ENCODE assay signal across 9 mouse cellular contexts in genomic region chr10:81499250-81499901, GRCm38 (mm10). TPM values are rescaled to one million over a fixed set of nuclear protein-coding genes. Genes with fewer than 3 reads are reported as not detected.
A peak's percentile ranks its signal among the peaks of the same experiment; 100 is the strongest.
DNase-seq lines count a peak whose midpoint lies in the region; ATAC-seq lines count a peak whose summit lies in the region.
"Had no signal": no experiment of that assay in that cellular context is flagged by ENCODE, and none has a peak within 500 bp of the region (broad histone marks: within the 10 kb centered on the region; RNA-seq: fewer than 3 reads in every experiment).

No protein-coding gene starts in this region.

- H3K4me3 ChIP-seq in heart, embryonic 12.5 days: no peak overlapping the region
- H3K4me3 ChIP-seq: hindbrain, embryonic 15.5 days had no signal

- H3K27ac ChIP-seq in heart, embryonic 12.5 days (ENCODE audit: poor library complexity, severe bottlenecking): no peak overlapping the region
- H3K27ac ChIP-seq: hindbrain, embryonic 15.5 days had no signal

- H3K27me3 ChIP-seq in heart, embryonic 12.5 days (replicated peaks): 0 out of 2 replicates have a peak, but pooled peaks cover 15% of the 10 kb centered on the region

- no peaks in the 10 kb centered on the region for H3K36me3 ChIP-seq in heart, embryonic 12.5 days
- H3K36me3 ChIP-seq: hindbrain, embryonic 15.5 days had no signal

- ATAC-seq in heart, embryonic 12.5 days (ENCODE audit: insufficient number of reproducible peaks, low FRiP score): no peak
- peak; percentile 55 for ATAC-seq in inflammation-experienced regulatory T-cells, adult 6 months
- no peak for ATAC-seq in cerebellum, adult (ENCODE audit: insufficient number of reproducible peaks, low FRiP score, low TSS enrichment)

- no peak overlapping the region for H3K4me2 ChIP-seq in heart, embryonic 12.5 days
- H3K4me2 ChIP-seq: hindbrain, embryonic 15.5 days had no signal

- H3K9me3 ChIP-seq in heart, embryonic 12.5 days (replicated peaks): no peaks in the 10 kb centered on the region
- H3K9me3 ChIP-seq: hindbrain, embryonic 15.5 days had no signal

- DNase-seq in heart, adult 11 months: peak; percentile 98
- peak; percentile 74 to 84 for DNase-seq in CD8-positive naive resting alpha-beta T cell, adult 2 months (ENCODE audit: low read depth in 2 of 2, low spot score in 2 of 2)
- DNase-seq in lung, postnatal 25 days (ENCODE audit: low spot score): peak; percentile 86
- DNase-seq in embryo, embryonic 10.5 days (ENCODE audit: low spot score): no peak
- DNase-seq in right cerebral cortex, postnatal 4 days: no peak

- WGBS in heart, embryonic 12.5 days: 63% methylated on average over 23 of the region's 23 CpGs

- H3K9ac ChIP-seq in heart, embryonic 12.5 days: no peak overlapping the region
- H3K9ac ChIP-seq: hindbrain, embryonic 15.5 days had no signal

- peaks cover 16% of the 10 kb centered on the region for H3K4me1 ChIP-seq in heart, embryonic 12.5 days (replicated peaks)

RNA-seq across cellular contexts. Expression of gene S1pr4, which starts 0.6 kb away (rescaled TPM):
- polyA plus RNA-seq in heart, embryonic 12.5 days (2016; fragmentation: Nextera tagmentation; extraction: Ambion mirVana): 0.42 and 0.52 TPM in 2 replicates
- polyA plus RNA-seq in inflammation-experienced regulatory T-cells, adult 6 months (2017; shearing (Covaris generic)): 10 to 100 TPM; 49.1 to 93.2 (median 50.3) TPM

RNA-seq across cellular contexts. Expression of gene Ncln, which starts 3.2 kb away (rescaled TPM):
- 54.9 and 60.2 TPM in 2 replicates for polyA plus RNA-seq in heart, embryonic 12.5 days (2016; fragmentation: Nextera tagmentation; extraction: Ambion mirVana)
- polyA plus RNA-seq in inflammation-experienced regulatory T-cells, adult 6 months (2017; shearing (Covaris generic)): 10 to 100 TPM; 34.3 to 41.1 (median 36.9) TPM

RNA-seq across cellular contexts. Expression of gene Celf5, which starts 16.9 kb away (rescaled TPM):
- polyA plus RNA-seq in heart, embryonic 12.5 days (2016; fragmentation: Nextera tagmentation; extraction: Ambion mirVana): 0.19 and 0.28 TPM in 2 replicates
- polyA plus RNA-seq in inflammation-experienced regulatory T-cells, adult 6 months (2017; shearing (Covaris generic)): 1 to 10 TPM; 1.1 to 1.4 (median 1.2) TPM

RNA-seq across cellular contexts. Expression of gene Gna15, which starts 24.6 kb away (rescaled TPM):
- 1.9 and 2.3 TPM in 2 replicates for polyA plus RNA-seq in heart, embryonic 12.5 days (2016; fragmentation: Nextera tagmentation; extraction: Ambion mirVana)
- polyA plus RNA-seq in inflammation-experienced regulatory T-cells, adult 6 months (2017; shearing (Covaris generic)): 100 to 1,000 TPM in 1 of 3 experiments, 10 to 100 TPM in 2; 23.1 to 102 (median 24.3) TPM

RNA-seq across cellular contexts. Expression of gene Nfic, which starts 43.9 kb away (rescaled TPM):
- polyA plus RNA-seq in heart, embryonic 12.5 days (2016; fragmentation: Nextera tagmentation; extraction: Ambion mirVana): 39.3 and 40.7 TPM in 2 replicates
- 10 to 100 TPM; 13.8 to 17.2 (median 15.0) TPM for polyA plus RNA-seq in inflammation-experienced regulatory T-cells, adult 6 months (2017; shearing (Covaris generic))

Comparison
In these comparisons a context has a peak if more than half of its experiments do, and no peak if none do; other contexts are left out.
1. DNase-seq: peak in heart, adult 11 months (single experiment), CD8-positive naive resting alpha-beta T cell, adult 2 months (2 of 2) and lung, postnatal 25 days (single experiment); none in embryo, embryonic 10.5 days (single experiment) and right cerebral cortex, postnatal 4 days (single experiment).
2. RNA of gene S1pr4, which starts 0.6 kb away (polyA plus RNA-seq): 49.1 to 93.2 TPM in inflammation-experienced regulatory T-cells, adult 6 months; 0.42 to 0.52 TPM in heart, embryonic 12.5 days; every median in the first group is over 10 times any median in the second.